Mouse (Mus musculus): Measurements from ENCODE around the gene 4930572O03Rik. TPM values are rescaled to one million over a fixed set of nuclear protein-coding genes. Genes with fewer than 3 reads are reported as not detected.
"Not testable (repeated sequence)": the region's sequence is repeated elsewhere in the genome, so short reads cannot be mapped to it uniquely, and the experiment has no call there.

Gene 4930572O03Rik
- total RNA-seq, 1 experiment from 2014 or later = not detected

- not testable (repeated sequence) for DNase-seq
These were observed 40.7 kb downstream of the 4930572O03Rik start for GRCm38 (mm10) chr5:15616195-15616594.

- peak; percentile 3 for DNase-seq
These were observed 46.2 kb downstream of the 4930572O03Rik start for GRCm38 (mm10) chr5:15610695-15611094.

- not testable (repeated sequence) for DNase-seq
These were observed 50.2 kb downstream of the 4930572O03Rik start for GRCm38 (mm10) chr5:15606677-15607076.

GRCm38 (mm10) chr5:15603585-15603984, 53.3 kb downstream of the 4930572O03Rik start:
- DNase-seq = not testable (repeated sequence)

GRCm38 (mm10) chr5:15603008-15603407, 53.9 kb downstream of the 4930572O03Rik start:
- not testable (repeated sequence) for DNase-seq

- DNase-seq = not testable (repeated sequence)
These were observed 54.4 kb downstream of the 4930572O03Rik start for GRCm38 (mm10) chr5:15602424-15602947.

Other genes starting within 250 kb of the 4930572O03Rik start
- gene Gm21149, start 180.5 kb downstream of the 4930572O03Rik start, total RNA-seq (2021) = not detected in 2 replicates
- not detected in 2 replicates for gene Gm21190, start 127.8 kb downstream of the 4930572O03Rik start, total RNA-seq (2021)
- gene Gm21083, start 79.7 kb downstream of the 4930572O03Rik start, total RNA-seq (2021) = not detected in 2 replicates
- not detected in 2 replicates for gene Speer4d, start 38.0 kb downstream of the 4930572O03Rik start, total RNA-seq (2021)
- gene Speer4c, start 57.2 kb upstream of the 4930572O03Rik start, total RNA-seq (2021) = not detected in 2 replicates

All from adrenal gland, postnatal 14 days (tissue).